Mouse (Mus musculus): ENCODE results near the gene Klf14. TPM values are rescaled to one million over a fixed set of nuclear protein-coding genes. Genes with fewer than 3 reads are reported as not detected.

Klf14 gene
- total RNA-seq (2023) = not detected

GRCm38 (mm10) chr6:30958736-30959540, at the start of gene Klf14:
Klf14 (minus strand) TSS chr6:30959078.

GRCm38 (mm10) chr6:30915473-30915872, 43.4 kb downstream of the Klf14 start, which contains the start of gene Tsga13:
Tsga13 (minus strand) TSS chr6:30915573.

Other genes starting within 250 kb of the Klf14 start
- gene Mest, start 235.5 kb downstream of the Klf14 start, total RNA-seq (2023) = not detected
- gene Copg2, start 62.3 kb downstream of the Klf14 start, total RNA-seq (2023) = 10 to 100 TPM; 51.0 to 56.0 TPM
- gene Tsga13, start 43.5 kb downstream of the Klf14 start, total RNA-seq (2023) = 10 to 100 TPM in 1 of 2 experiments, 1 to 10 TPM in 1; 7.7 to 11.8 TPM

All from B cell, adult 67 days (primary cell).